Mouse (Mus musculus): Measurements from ENCODE around the gene Olfr1196.
"Not testable (repeated sequence)": the region's sequence is repeated elsewhere in the genome, so short reads cannot be mapped to it uniquely, and the experiment has no call there.

Gene Olfr1196

DNA sequence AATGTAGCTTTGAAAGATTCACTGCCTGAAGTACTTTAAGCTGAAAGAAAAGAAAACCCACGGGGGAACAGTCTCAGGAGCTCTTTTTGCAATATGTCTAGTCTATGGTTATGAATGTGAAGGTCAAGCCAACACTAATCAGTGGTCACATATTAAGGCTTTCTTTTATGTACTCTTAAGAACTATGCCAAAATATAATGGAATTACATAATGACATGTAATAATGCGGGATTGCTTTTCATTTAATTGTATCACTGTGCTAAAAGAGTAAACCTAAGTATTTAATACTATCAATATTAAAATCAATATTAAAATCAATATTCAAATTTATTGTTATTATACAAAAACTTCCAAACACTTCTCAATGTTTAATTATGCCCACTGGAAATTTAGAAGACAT, at the start of gene Olfr1196:
Gene Olfr1196, minus strand, starts transcription at position 101 of the 400 bp plus-strand sequence.
- no peak for DNase-seq (ENCODE audit: low spot score)

DNA sequence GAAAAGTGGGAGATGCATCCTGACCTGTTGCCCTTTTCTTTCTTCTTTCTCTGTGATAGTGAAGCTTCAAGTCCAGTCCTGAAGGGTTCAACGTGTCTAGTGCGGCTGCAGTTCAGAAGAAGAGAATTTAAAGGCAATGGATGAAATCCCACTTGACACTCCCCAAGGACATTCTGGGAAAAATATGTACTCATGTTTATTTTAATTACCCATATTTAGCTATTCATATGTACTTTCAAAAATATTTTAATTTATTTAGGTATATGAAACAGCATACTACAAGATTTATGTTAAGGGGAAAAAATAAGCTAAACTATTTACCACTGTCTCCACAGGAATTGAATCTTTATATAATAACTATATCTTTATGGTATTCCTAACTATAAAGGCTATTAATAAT, 46.9 kb upstream of the Olfr1196 start, which contains the start of gene Olfr1198:
Gene Olfr1198, minus strand, starts transcription at position 101 of the 400 bp plus-strand sequence.
- DNase-seq (ENCODE audit: low spot score), result no peak

DNA sequence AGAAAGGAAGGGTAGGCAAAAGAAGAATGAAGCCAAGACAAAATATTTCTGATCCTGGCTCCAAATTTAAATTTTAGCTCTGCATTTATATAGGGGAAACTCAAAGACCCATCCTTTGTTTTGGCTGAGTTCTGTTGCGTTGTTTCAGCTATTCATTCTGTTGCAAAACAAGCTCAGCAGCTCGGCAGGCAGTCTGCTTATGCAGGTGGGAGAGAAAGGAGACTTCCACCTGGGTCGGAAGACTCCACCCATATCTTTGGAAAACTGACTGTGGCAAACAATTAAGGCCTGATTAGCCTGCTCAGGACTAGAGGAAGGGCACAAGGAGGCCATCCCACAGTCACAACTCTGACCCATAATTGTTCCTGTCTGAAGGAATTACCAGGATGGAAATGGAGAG, 39.0 kb upstream of the Olfr1196 start:
- no peak for DNase-seq (ENCODE audit: low spot score)

DNA sequence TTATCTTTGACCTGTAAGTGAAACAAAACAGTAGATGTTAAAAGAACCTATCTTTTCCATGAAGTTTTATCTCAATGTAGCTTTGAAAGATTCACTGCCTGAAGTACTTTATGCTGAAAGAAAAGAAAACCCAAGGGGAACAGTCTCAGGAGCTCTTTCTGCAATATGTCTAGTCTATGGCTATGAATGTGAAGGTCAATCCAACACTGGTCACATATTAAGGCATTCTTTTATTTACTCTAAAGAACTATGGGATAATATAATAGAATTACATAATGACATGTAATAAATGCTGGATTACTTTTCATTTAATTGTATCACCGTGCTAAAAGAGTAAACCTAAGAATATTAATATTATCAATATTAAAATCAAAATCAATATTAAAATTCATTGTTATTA, 27.9 kb upstream of the Olfr1196 start, which contains the start of gene Olfr1197:
Gene Olfr1197, minus strand, starts transcription at position 101 of the 400 bp plus-strand sequence.
- DNase-seq (ENCODE audit: low spot score), result no peak

DNA sequence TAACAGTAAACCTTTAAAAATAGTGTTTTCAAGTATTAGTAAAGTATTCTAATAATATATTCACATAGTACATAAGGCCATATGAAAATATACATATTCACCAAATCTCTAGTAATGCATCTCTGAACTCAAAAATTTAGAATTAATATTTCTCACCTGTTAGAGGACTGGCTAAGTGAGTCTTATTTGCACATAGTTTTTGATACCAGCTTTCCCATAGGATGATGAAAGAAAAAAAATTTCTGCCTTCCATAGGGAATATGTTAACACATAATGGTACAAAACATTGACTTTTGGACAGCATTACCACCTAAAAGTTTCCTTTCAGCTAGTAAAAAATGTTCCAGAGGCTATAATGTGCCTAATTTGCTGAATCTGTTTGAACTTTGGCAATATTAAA, 15.3 kb downstream of the Olfr1196 start, which contains the start of gene Olfr1195:
Gene Olfr1195, minus strand, starts transcription at position 101 of the 400 bp plus-strand sequence.
- DNase-seq (ENCODE audit: low spot score), result no peak

DNA sequence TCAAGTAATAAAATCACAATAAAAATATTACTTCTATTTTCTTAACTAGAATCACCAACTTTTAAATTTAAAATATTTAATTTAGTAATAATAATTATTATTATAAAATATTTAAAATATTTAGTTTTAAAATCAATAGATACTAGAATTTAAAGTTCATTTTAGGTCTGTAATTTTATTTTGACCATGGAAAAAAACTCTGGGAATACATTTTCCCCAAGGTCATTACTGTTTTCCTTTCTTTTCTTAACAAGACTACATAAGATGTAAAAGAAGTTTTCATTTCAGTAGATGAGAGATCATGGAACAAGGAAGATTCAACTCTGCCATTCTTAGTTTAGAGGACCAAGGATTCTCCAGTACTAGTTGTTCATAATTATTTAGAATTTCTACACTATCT, 29.1 kb downstream of the Olfr1196 start, which contains the start of gene Olfr1193:
Gene Olfr1193, plus strand, starts transcription at position 301 of the 400 bp plus-strand sequence.
- DNase-seq (ENCODE audit: low spot score), result not testable (repeated sequence)

DNA sequence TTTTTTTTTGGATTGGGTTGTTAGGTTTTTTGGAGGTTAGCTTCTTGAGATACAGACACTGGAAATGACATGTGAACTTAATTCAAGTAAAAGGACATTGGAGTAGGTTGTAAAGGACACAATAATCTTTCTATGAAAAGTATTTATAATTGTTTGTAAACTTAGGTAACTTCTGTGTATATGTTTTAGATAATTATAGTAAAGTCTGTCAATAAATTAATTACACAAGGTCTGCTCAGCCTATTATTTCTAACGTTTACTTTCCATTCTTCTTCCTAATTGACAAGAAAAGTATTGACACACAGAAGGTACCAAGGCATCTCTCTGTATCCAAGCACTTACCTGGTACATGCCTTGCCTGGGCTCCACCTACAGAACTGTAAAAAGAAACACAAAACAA, 56.2 kb downstream of the Olfr1196 start, which contains the start of gene Olfr1192-ps1:
Gene Olfr1192-ps1, plus strand, starts transcription at position 301 of the 400 bp plus-strand sequence.
- DNase-seq (ENCODE audit: low spot score), result no peak

Measured in retina, embryonic 14.5 days (tissue).